Mouse (Mus musculus) liver, adult 2 months (tissue): ENCODE results near the gene Olfr1184.

Experiments used
- CTCF ChIP-seq: fragments of 200-500 bp; IDR thresholded peaks from 2 replicates; pipeline ENCODE4 v1.5.1; 2011; ENCODE audit warnings: low read depth, low read length, control low read depth
- POLR2A ChIP-seq: fragments of 200-500 bp; IDR thresholded peaks from 2 replicates; pipeline ENCODE4 v1.6.1; 2011; ENCODE audit warnings: low read length, control low read depth; ENCODE audit not compliant: insufficient read depth; ENCODE audit errors: extremely low read depth

GRCm38 (mm10) chr2:88525720-88526119 lies 42.3 kb downstream of the Olfr1184 start:
- TF ChIP-seq CTCF (no peak), POLR2A (no peak)
